Comparison of ENCODE assay signal across 24 mouse cellular contexts in genomic region chr13:114314953-114315352, GRCm38 (mm10).
DNase-seq lines count a peak whose midpoint lies in the region; ATAC-seq and TF ChIP-seq lines count a peak whose summit lies in the region.
"Had no signal": no experiment of that assay in that cellular context is flagged by ENCODE, and none has a peak within 500 bp of the region (broad histone marks: within the 10 kb centered on the region; RNA-seq: fewer than 3 reads in every experiment).

No protein-coding gene starts in this region.

- no peak overlapping the region for H3K9ac ChIP-seq in liver, embryonic 12.5 days
- no peak overlapping the region for H3K9ac ChIP-seq in liver, postnatal 0 days (replicated peaks)
- H3K9ac ChIP-seq in liver, embryonic 14.5 days (replicated peaks) = no peak overlapping the region
- no peak overlapping the region for H3K9ac ChIP-seq in liver, embryonic 15.5 days
- H3K9ac ChIP-seq: embryonic facial prominence, embryonic 12.5 days; forebrain, embryonic 13.5 days; forebrain, embryonic 15.5 days had no signal

- no peaks in the 10 kb centered on the region for H3K9me3 ChIP-seq in liver, embryonic 12.5 days (replicated peaks)
- H3K9me3 ChIP-seq in liver, postnatal 0 days (ENCODE audit: low read length) = no peaks in the 10 kb centered on the region
- H3K9me3 ChIP-seq in liver, embryonic 14.5 days (ENCODE audit: control insufficient read depth, low read length) = no peaks in the 10 kb centered on the region
- H3K9me3 ChIP-seq in liver, embryonic 15.5 days (replicated peaks) = no peaks in the 10 kb centered on the region
- H3K9me3 ChIP-seq: embryonic facial prominence, embryonic 10.5 days; embryonic facial prominence, embryonic 12.5 days; forebrain, embryonic 13.5 days; forebrain, embryonic 15.5 days; G1E had no signal

- H3K27ac ChIP-seq in liver, embryonic 12.5 days = peak overlapping the region; percentile 51; the same call in 1 of the 2 replicates
- H3K27ac ChIP-seq in liver, postnatal 0 days (ENCODE audit: low read depth) = no peak overlapping the region
- no peak overlapping the region for H3K27ac ChIP-seq in liver, embryonic 14.5 days
- 0 out of 2 replicates have a peak overlapping the region, but pooled peaks have one; percentile 38 for H3K27ac ChIP-seq in liver, embryonic 15.5 days (replicated peaks)
- H3K27ac ChIP-seq: embryonic facial prominence, embryonic 10.5 days; embryonic facial prominence, embryonic 12.5 days; forebrain, embryonic 13.5 days; forebrain, embryonic 15.5 days had no signal

- DNase-seq in liver, postnatal 0 days = no peak
- DNase-seq in liver, embryonic 14.5 days (ENCODE audit: low read depth in 3 of 3, low spot score in 3 of 3) = no peak
- DNase-seq in liver = no peak
- no peak for DNase-seq in urinary bladder, postnatal 10 days (ENCODE audit: low spot score)
- DNase-seq: adrenal gland, adult 8-10 months; adrenal gland, postnatal 14 days; adrenal gland, postnatal 36 days; B cell, adult 2 months; cerebellum, adult 11-12 months; cerebellum, adult 2 months; cerebellum, adult 9-10 months; cerebellum, postnatal 10 days; cerebellum, postnatal 25 days had no signal

- no peaks in the 10 kb centered on the region for H3K27me3 ChIP-seq in liver, embryonic 12.5 days (replicated peaks)
- no peaks in the 10 kb centered on the region for H3K27me3 ChIP-seq in liver, postnatal 0 days (ENCODE audit: insufficient read depth, low read length)
- H3K27me3 ChIP-seq in liver, embryonic 14.5 days (ENCODE audit: control insufficient read depth, insufficient read depth, low read length) = no peaks in the 10 kb centered on the region
- no peaks in the 10 kb centered on the region for H3K27me3 ChIP-seq in liver, embryonic 15.5 days
- H3K27me3 ChIP-seq: CH12.LX; embryonic facial prominence, embryonic 12.5 days; forebrain, embryonic 13.5 days; forebrain, embryonic 15.5 days; Patski had no signal

- no peak overlapping the region for H3K4me2 ChIP-seq in liver, embryonic 12.5 days
- H3K4me2 ChIP-seq in liver, postnatal 0 days (ENCODE audit: low read depth, low read length) = no peak overlapping the region
- H3K4me2 ChIP-seq in liver, embryonic 14.5 days (ENCODE audit: low read depth) = no peak overlapping the region
- H3K4me2 ChIP-seq in liver, embryonic 15.5 days = no peak overlapping the region
- H3K4me2 ChIP-seq: embryonic facial prominence, embryonic 12.5 days; forebrain, embryonic 13.5 days; forebrain, embryonic 15.5 days had no signal

- no peak for TF ChIP-seq CTCF in liver, postnatal 0 days (IDR thresholded peaks at IDR 0.05; ENCODE audit: low read depth)
- no peak for TF ChIP-seq CTCF in liver, embryonic 14.5 days (IDR thresholded peaks at IDR 0.05; ENCODE audit: low read depth)

- peaks cover 4% of the 10 kb centered on the region for H3K36me3 ChIP-seq in liver, embryonic 12.5 days
- H3K36me3 ChIP-seq in liver, postnatal 0 days (replicated peaks; ENCODE audit: insufficient read depth, low read length) = peaks cover 4% of the 10 kb centered on the region; the same call in 1 of the 2 replicates
- no peaks in the 10 kb centered on the region for H3K36me3 ChIP-seq in liver, embryonic 14.5 days (replicated peaks; ENCODE audit: control insufficient read depth, insufficient read depth, low read depth)
- no peaks in the 10 kb centered on the region for H3K36me3 ChIP-seq in liver, embryonic 15.5 days (replicated peaks)

- WGBS in liver, embryonic 12.5 days (ENCODE audit: insufficient replicate concordance) = 72% methylated on average over 3 of the region's 3 CpGs
- WGBS in liver, postnatal 0 days (ENCODE audit: insufficient replicate concordance) = 59% methylated on average over 3 of the region's 3 CpGs
- 66% methylated on average over 3 of the region's 3 CpGs for WGBS in liver, embryonic 14.5 days (ENCODE audit: insufficient replicate concordance)
- 69% methylated on average over 3 of the region's 3 CpGs for WGBS in liver, embryonic 15.5 days (ENCODE audit: insufficient replicate concordance)

- H3K4me1 ChIP-seq in liver, embryonic 12.5 days = peaks cover 11% of the 10 kb centered on the region
- H3K4me1 ChIP-seq in liver, postnatal 0 days (ENCODE audit: insufficient read depth) = no peaks in the 10 kb centered on the region
- H3K4me1 ChIP-seq in liver, embryonic 14.5 days (replicated peaks; ENCODE audit: control insufficient read depth in 2 of 2, insufficient read depth in 2 of 2, low read length in 1 of 2) = peaks cover 0 to 5% of the 10 kb centered on the region in 2 experiments; a peak in 2 of 4 replicates
- peaks cover 5% of the 10 kb centered on the region for H3K4me1 ChIP-seq in liver, embryonic 15.5 days (replicated peaks)
- H3K4me1 ChIP-seq: embryonic facial prominence, embryonic 10.5 days; embryonic facial prominence, embryonic 12.5 days; forebrain, embryonic 15.5 days had no signal

- ATAC-seq in liver, embryonic 12.5 days = peak; percentile 79
- ATAC-seq in liver, postnatal 0 days = no peak
- peak; percentile 72 for ATAC-seq in liver, embryonic 14.5 days (ENCODE audit: insufficient read depth)
- ATAC-seq in liver, embryonic 15.5 days (ENCODE audit: insufficient read depth) = peak; percentile 57
- ATAC-seq: activated CD4-positive, CD25-positive, alpha-beta regulatory T cell, adult 4 months; CD4-positive, CD25-positive, alpha-beta regulatory T cell, adult 4 months; forebrain, embryonic 13.5 days; forebrain, embryonic 15.5 days; Patski had no signal

- TF ChIP-seq EP300 in liver, postnatal 0 days (IDR thresholded peaks at IDR 0.05; ENCODE audit: low read depth) = no peak
- no peak for TF ChIP-seq EP300 in liver, embryonic 14.5 days (IDR thresholded peaks at IDR 0.05; ENCODE audit: low read depth)

- H3K4me3 ChIP-seq in liver, embryonic 12.5 days = no peak overlapping the region
- H3K4me3 ChIP-seq in liver, postnatal 0 days (ENCODE audit: low read depth, low read length) = no peak overlapping the region
- H3K4me3 ChIP-seq in liver, embryonic 14.5 days (ENCODE audit: insufficient read depth in 1 of 2, low read depth in 2 of 2, low read length in 2 of 2) = no peak overlapping the region
- no peak overlapping the region for H3K4me3 ChIP-seq in liver, embryonic 15.5 days (replicated peaks)
- H3K4me3 ChIP-seq: embryonic facial prominence, embryonic 10.5 days; embryonic facial prominence, embryonic 12.5 days; forebrain, embryonic 13.5 days; forebrain, embryonic 15.5 days had no signal

Comparison
In these comparisons a context has a peak if more than half of its experiments do, and no peak if none do; other contexts are left out.
1. H3K27ac ChIP-seq: peak in liver, embryonic 12.5 days (single experiment) and liver, embryonic 15.5 days (single experiment); none in liver, postnatal 0 days (single experiment) and liver, embryonic 14.5 days (single experiment).